Mouse (Mus musculus) lung, adult 2 months (tissue): ENCODE results near the gene Tmem136.

Experiments used
- CTCF ChIP-seq: fragments of 200-500 bp; IDR thresholded peaks from 2 replicates; pipeline ENCODE4 v1.5.1; 2011; ENCODE audit warnings: mild to moderate bottlenecking, low read length, control low read depth; ENCODE audit not compliant: insufficient read depth
- POLR2A ChIP-seq: fragments of 200-500 bp; IDR thresholded peaks from 2 replicates; pipeline ENCODE4 v1.6.1; 2011; ENCODE audit warnings: low read depth, mild to moderate bottlenecking, control low read depth, low read length, borderline replicate concordance; ENCODE audit errors: extremely low read depth

- no peak for TF ChIP-seq CTCF
- TF ChIP-seq POLR2A = no peak
Observed at GRCm38 (mm10) chr9:43106426-43107186, 9.8 kb downstream of the Tmem136 start.
